Mouse (Mus musculus): ENCODE data around the gene Tcp11l2.

The Tcp11l2 gene

GRCm38 (mm10) chr10:84658088-84658848, 81.8 kb downstream of the Tcp11l2 start:
- DNase-seq = peak; percentile 50 to 64

- DNase-seq = no peak
Measured at GRCm38 (mm10) chr10:84659281-84659680, 82.9 kb downstream of the Tcp11l2 start.

GRCm38 (mm10) chr10:84662138-84662537, 85.7 kb downstream of the Tcp11l2 start:
- no peak for DNase-seq

Data from kidney, postnatal 4 days (tissue).